Mouse (Mus musculus): ENCODE measurements at regions not wholly inside any gene's neighbourhood (a gene's known extent, or its start where the extent isn't known, plus 50 kb on each side); places are given as distances from the start of the nearest gene placed in this dataset.

- Histone ChIP-seq H3K4me1 (ENCODE audit: control insufficient read depth, insufficient read depth) (no peaks in the 10 kb centered on the region), H3K4me2 (ENCODE audit: low read depth, low read length) (no peak overlapping the region), H3K27ac (ENCODE audit: low read depth) (no peak overlapping the region), H3K36me3 (replicated peaks; ENCODE audit: control insufficient read depth, insufficient read depth, low read length) (no peaks in the 10 kb centered on the region), H3K4me3 (ENCODE audit: low read depth, low read length) (no peak overlapping the region), H3K9ac (replicated peaks; ENCODE audit: low read depth, low read length) (no peak overlapping the region), H3K9me3 (replicated peaks; ENCODE audit: control insufficient read depth, low read length) (no peaks in the 10 kb centered on the region), H3K27me3 (ENCODE audit: control insufficient read depth, insufficient read depth, low read length) (no peaks in the 10 kb centered on the region)
- WGBS = 61% methylated on average over 7 of the region's 7 CpGs
- ATAC-seq (ENCODE audit: insufficient read depth, low read depth) = no peak
- TF ChIP-seq CTCF (IDR thresholded peaks at IDR 0.05; ENCODE audit: low read depth) (no peak), EP300 (IDR thresholded peaks at IDR 0.05; ENCODE audit: low read depth) (no peak)
- no peak for DNase-seq (ENCODE audit: low spot score)
Observed at GRCm38 (mm10) chr3:58063852-58064549, 216.1 kb upstream of the Pfn2 start.

- WGBS = 50% methylated on average over 3 of the region's 3 CpGs
- ATAC-seq (ENCODE audit: insufficient read depth, low read depth) = no peak
- H3K9ac ChIP-seq (replicated peaks; ENCODE audit: low read depth, low read length) = no peak overlapping the region
- no peaks in the 10 kb centered on the region for H3K4me1 ChIP-seq (ENCODE audit: control insufficient read depth, insufficient read depth)
- no peaks in the 10 kb centered on the region for H3K36me3 ChIP-seq (replicated peaks; ENCODE audit: control insufficient read depth, insufficient read depth, low read length)
- TF ChIP-seq EP300 (IDR thresholded peaks at IDR 0.05; ENCODE audit: low read depth) (no peak), CTCF (IDR thresholded peaks at IDR 0.05; ENCODE audit: low read depth) (no peak)
- H3K27ac ChIP-seq (ENCODE audit: low read depth) = no peak overlapping the region
- no peak overlapping the region for H3K4me2 ChIP-seq (ENCODE audit: low read depth, low read length)
- H3K9me3 ChIP-seq (replicated peaks; ENCODE audit: control insufficient read depth, low read length) = no peaks in the 10 kb centered on the region
- H3K4me3 ChIP-seq (ENCODE audit: low read depth, low read length) = no peak overlapping the region
- DNase-seq (ENCODE audit: low spot score) = no peak
- no peaks in the 10 kb centered on the region for H3K27me3 ChIP-seq (ENCODE audit: control insufficient read depth, insufficient read depth, low read length)
Observed at GRCm38 (mm10) chr3:58071574-58071973, 223.7 kb upstream of the Pfn2 start.

- H3K4me1 ChIP-seq (ENCODE audit: control insufficient read depth, insufficient read depth) = no peaks in the 10 kb centered on the region
- TF ChIP-seq CTCF (IDR thresholded peaks at IDR 0.05; ENCODE audit: low read depth) = no peak
- no peaks in the 10 kb centered on the region for H3K9me3 ChIP-seq (replicated peaks; ENCODE audit: control insufficient read depth, low read length)
- H3K36me3 ChIP-seq (replicated peaks; ENCODE audit: control insufficient read depth, insufficient read depth, low read length) = no peaks in the 10 kb centered on the region
- ATAC-seq (ENCODE audit: insufficient read depth, low read depth) (no peak), DNase-seq (ENCODE audit: low spot score) (no peak)
- H3K9ac ChIP-seq (replicated peaks; ENCODE audit: low read depth, low read length) = no peak overlapping the region
- H3K4me2 ChIP-seq (ENCODE audit: low read depth, low read length) = no peak overlapping the region
- H3K27ac ChIP-seq (ENCODE audit: low read depth) = no peak overlapping the region
- no peak overlapping the region for H3K4me3 ChIP-seq (ENCODE audit: low read depth, low read length)
- no peaks in the 10 kb centered on the region for H3K27me3 ChIP-seq (ENCODE audit: control insufficient read depth, insufficient read depth, low read length)
- 82% methylated on average over 5 of the region's 5 CpGs for WGBS
Observed at GRCm38 (mm10) chr3:58072230-58072839, 224.5 kb upstream of the Pfn2 start.

- no peaks in the 10 kb centered on the region for H3K36me3 ChIP-seq (replicated peaks; ENCODE audit: control insufficient read depth, insufficient read depth, low read length)
- no peak overlapping the region for H3K4me2 ChIP-seq (ENCODE audit: low read depth, low read length)
- WGBS = 73% methylated on average over 24 of the region's 24 CpGs
- no peaks in the 10 kb centered on the region for H3K4me1 ChIP-seq (ENCODE audit: control insufficient read depth, insufficient read depth)
- H3K27ac ChIP-seq (ENCODE audit: low read depth) = no peak overlapping the region
- no peak for ATAC-seq (ENCODE audit: insufficient read depth, low read depth)
- H3K9me3 ChIP-seq (replicated peaks; ENCODE audit: control insufficient read depth, low read length) = no peaks in the 10 kb centered on the region
- H3K4me3 ChIP-seq (ENCODE audit: low read depth, low read length) = no peak overlapping the region
- H3K27me3 ChIP-seq (ENCODE audit: control insufficient read depth, insufficient read depth, low read length) = no peaks in the 10 kb centered on the region
- DNase-seq (ENCODE audit: low spot score) = no peak
- no peak overlapping the region for H3K9ac ChIP-seq (replicated peaks; ENCODE audit: low read depth, low read length)
- no peak for TF ChIP-seq EP300 (IDR thresholded peaks at IDR 0.05; ENCODE audit: low read depth)
- TF ChIP-seq CTCF (IDR thresholded peaks at IDR 0.05; ENCODE audit: low read depth) = no peak
Observed at GRCm38 (mm10) chr3:58089344-58090139, 241.7 kb upstream of the Pfn2 start.

- no peak overlapping the region for H3K27ac ChIP-seq (ENCODE audit: low read depth)
- H3K36me3 ChIP-seq (replicated peaks; ENCODE audit: control insufficient read depth, insufficient read depth, low read length) = no peaks in the 10 kb centered on the region
- H3K4me1 ChIP-seq (ENCODE audit: control insufficient read depth, insufficient read depth) = no peaks in the 10 kb centered on the region
- ATAC-seq (ENCODE audit: insufficient read depth, low read depth) (no peak), DNase-seq (ENCODE audit: low spot score) (no peak)
- no peaks in the 10 kb centered on the region for H3K9me3 ChIP-seq (replicated peaks; ENCODE audit: control insufficient read depth, low read length)
- H3K9ac ChIP-seq (replicated peaks; ENCODE audit: low read depth, low read length) = no peak overlapping the region
- H3K27me3 ChIP-seq (ENCODE audit: control insufficient read depth, insufficient read depth, low read length) = no peaks in the 10 kb centered on the region
- no peak overlapping the region for H3K4me2 ChIP-seq (ENCODE audit: low read depth, low read length)
- 68% methylated on average over 8 of the region's 8 CpGs for WGBS
- no peak overlapping the region for H3K4me3 ChIP-seq (ENCODE audit: low read depth, low read length)
- TF ChIP-seq EP300 (IDR thresholded peaks at IDR 0.05; ENCODE audit: low read depth) (no peak), CTCF (IDR thresholded peaks at IDR 0.05; ENCODE audit: low read depth) (no peak)
Observed at GRCm38 (mm10) chr3:58090396-58090795, 242.5 kb upstream of the Pfn2 start.

Measured in heart, postnatal 0 days (tissue).